Mouse (Mus musculus) lung, adult 18-20 months (tissue): ENCODE data around the gene Abcf1.
"Not testable (repeated sequence)": the region's sequence is repeated elsewhere in the genome, so short reads cannot be mapped to it uniquely, and the experiment has no call there.

Experiments
- DNase-seq, 2 experiments: peaks; one replicate each; pipeline ENCODE4 v3.0.0; 2022; ENCODE audit warnings: mixed read lengths in 2 of 2

Abcf1 gene

DNA sequence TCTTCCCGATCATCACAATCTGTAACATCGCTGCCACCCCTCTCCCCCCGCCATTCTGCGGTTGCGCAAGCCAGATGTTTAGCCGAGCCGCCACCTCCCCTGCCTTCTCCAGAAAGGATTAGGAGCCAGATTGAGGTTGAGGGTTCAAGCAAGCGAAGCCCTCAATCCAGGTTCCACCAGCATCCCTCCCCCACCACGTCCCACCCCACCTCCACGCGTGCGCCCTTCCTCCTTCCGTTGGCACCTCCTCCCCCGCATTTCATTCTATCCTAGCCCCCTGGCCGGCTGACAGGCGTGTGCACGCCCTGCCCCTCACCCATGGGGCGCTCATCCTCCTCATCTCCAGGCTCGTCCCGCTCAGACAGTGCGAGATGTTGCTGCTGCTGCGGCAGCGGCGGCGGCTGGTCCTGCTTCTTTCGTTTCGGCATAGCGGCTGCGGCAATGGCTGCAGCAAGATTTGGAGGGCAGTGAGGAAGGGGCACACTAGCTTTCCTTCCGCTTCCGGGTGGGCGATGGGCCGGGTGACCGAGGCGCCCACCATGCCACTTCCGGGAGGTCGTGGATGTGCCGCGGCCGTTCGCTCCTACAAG, 9.3 kb upstream of the Abcf1 start:
- DNase-seq: peak in 1 of 2 experiments; percentile 41

DNA sequence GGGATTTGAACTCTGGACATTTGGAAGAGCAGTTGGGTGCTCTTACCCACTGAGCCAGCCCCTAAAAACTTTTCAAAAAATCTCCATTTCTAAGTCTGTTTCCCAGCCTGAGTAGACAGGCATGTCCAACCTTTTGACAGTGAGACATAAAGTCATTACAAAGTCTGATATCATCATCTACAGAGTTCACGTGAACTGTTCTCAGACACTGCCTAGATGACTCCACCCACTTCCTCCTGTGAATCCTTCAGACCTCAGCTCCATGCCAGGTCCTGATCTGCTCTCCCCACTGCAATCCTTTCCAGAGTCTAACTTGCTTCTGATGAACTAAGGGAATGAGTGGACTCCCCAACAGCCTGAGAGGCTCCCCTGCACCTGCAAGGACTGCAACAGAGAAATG, 2.6 kb upstream of the Abcf1 start:
- no peak for DNase-seq

DNA sequence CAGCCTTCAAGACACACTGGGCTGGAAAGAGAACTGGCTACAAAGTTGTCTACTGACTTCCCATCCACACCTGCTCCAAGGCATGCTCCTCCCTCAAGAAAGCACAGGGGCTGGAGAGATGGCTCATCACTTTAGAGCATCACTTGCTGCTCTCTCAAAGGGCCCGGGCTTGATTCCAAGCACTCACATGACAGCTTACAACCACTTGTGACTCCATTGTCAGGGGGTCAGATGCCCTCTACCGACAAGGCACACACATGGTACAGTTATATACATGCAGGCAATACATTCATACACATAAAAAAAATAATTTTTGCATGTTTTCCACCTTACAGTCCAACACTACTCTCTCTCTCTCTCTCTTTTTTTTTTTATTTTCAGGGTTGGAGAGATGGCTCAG, 1.9 kb downstream of the Abcf1 start:
- DNase-seq: no peak

DNA sequence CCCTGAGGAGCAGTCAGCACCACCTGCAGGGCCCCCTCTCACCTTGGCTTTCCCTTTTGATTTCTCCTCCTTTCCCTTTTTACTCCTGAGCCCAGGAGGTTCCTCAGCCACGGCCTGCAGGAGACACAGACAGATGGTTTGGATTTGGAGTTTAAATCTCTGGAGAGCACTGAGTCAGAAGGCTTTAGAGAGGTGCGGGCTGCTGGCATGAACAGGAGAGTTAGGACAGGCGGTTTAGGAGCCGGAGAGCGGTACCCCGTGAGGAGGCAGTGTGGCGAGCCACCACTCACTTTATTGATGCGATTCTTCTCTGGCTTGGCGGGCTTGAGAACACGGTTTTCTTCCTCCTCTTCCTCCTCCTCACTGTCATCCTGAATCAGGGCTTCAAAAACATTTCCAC, 6.3 kb downstream of the Abcf1 start:
- no peak for DNase-seq

DNA sequence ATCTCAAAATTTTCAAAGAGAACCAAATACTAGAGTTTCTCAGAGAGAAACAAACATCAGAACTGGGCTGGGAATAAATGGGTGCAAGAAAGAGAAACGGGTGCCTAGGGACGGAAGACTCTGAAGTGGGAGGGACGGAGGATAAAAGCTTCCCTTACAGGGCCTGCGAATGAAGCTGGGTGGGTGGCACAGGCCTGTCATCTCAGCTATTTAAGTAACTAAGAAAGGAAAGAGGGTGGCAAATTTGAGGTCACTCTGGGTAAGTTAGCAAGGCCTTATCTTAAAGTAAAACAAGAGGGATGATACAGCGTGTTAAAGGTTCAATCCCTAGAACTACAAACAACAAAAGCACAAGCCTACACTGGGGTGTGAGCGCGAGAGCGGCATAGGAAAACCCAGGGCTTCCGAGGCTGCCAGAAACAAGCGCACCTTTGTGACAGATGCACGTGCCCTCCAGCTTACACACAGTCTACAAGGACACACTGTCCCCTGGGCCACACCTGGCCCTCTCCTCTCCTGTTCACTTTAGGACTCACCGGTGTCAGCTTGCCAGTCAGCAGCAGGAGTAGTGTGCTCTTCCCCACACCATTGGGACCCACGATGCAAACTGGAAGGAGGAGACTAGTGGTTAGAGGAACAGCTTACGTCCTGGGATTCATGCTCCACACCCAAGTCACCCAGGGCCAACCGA, 10.9 kb downstream of the Abcf1 start:
- DNase-seq: no peak

DNA sequence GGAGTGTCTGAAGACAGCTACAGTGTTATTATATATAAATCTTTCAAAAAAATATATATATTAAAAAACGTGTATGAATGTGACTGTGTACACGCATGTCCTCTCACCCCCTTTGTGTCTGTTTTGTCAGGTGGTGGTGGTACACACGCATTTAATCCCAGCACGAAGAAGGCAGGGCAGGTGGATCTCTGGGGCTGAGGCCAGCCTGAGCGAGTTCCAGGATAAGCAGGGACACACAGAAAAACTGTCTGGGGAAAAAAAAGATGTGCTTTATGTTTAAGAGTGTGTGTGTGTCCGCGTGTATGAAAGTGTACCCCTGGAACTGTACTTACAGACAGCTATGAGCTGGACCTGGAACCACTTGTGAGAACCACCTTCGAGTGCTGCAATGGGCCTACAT, 14.9 kb downstream of the Abcf1 start:
- DNase-seq: no peak

DNA sequence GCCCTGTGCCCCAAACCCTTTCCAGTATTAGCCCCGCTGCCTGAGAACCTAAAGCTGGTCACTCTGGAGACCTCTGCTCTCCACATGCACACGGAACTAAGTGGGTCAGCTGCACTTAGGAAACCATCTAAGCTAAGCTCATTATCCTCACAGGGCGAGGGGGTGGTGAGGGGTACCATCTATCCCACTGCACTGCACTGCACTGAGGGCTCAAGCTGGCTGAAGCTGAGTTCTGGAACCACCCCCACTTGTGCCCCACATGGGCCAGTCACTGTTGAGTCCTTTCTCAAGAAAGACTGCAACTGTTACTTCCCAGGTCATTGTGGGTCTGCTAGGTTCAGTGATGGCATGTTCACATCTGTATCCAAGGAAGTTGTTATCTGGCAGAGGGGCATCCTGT, 17.0 kb downstream of the Abcf1 start:
- DNase-seq: not testable (repeated sequence)

DNA sequence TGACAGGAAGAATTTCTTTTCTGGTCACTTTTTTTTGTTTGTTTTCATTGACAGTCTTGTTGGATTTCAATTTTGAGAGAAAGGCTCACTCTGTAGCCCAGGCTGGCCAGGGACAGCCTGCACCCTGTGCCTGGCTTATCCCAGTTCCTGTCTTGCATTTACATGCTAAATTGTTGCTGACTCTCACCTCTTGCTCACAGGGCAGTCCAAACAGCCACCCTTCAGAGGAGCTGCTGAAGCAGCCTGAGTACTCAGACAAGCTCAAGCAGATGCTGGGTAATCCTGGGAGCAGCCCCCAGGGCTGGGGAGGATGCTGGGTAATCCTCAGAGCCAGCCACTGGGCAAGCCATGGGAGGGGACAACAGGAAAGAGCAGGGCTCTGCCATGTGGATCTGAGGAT, 18.6 kb downstream of the Abcf1 start:
- not testable (repeated sequence) for DNase-seq

DNA sequence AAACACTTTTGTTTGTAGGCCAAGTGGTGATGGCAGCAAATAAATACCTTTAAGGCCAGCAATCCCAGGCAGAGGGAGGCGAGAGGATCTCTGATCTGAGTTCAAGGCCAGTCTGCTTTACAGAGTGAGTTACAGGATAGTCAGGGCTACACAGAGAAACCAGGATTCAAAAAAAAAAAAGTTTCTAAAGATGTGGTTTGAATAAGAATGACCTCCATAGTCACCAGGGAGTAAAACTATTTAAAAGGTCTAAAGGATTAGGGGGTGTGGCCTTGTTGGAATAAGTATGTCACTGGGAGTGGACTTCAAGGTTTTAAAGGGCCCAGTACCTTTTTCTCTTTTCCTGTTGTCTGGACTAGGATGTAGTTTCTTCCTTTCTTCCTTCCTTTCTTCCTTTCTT, 29.6 kb downstream of the Abcf1 start:
- no peak for DNase-seq

DNA sequence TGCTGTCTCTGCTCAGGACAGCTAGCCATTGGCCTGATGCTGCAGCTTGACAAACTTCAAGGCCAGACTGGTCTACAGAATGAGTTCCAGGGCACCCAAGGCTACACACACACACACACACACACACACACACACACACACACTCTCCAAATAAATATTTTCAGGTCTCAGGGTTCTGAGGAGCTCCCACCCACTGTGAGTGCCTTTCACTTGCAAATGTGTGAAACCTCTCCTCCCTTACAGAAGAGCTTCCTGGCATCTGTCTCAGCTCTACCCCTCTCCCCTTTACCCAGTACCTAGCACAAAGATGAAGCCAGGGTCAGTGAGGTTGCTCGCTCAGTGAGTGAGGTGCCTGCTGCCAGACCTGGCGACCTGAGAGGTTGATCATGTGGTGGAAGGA, 30.5 kb downstream of the Abcf1 start:
- no peak for DNase-seq

DNA sequence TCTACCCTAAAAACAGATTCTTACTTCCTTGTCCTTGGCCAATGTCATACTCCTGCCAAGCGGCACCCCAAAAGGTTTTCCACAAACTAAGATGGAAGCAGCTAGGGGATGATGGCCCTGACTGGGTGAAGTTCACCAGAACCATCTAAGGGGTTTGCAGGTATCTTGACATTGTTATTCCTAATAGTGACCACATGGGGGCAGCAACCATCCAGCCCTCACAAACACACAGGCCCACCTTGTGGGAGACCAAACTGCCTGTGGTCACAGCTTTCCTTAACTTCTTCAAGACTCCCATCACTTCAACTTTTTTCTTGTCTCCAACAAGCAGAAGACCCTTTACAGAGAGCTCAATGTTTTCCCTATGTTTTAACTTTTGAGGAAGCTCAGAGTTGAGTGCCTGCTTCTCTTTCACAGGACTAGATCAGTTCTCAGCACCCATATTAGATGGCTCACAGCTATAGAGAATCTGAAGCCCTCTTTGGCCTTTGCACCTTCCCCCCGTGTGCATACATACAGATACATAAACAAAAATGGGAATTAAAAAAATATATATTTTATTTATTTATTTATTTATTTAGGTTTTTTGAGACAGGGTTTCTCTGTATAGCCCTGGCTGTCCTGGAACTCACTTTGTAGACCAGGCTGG, 31.7 kb downstream of the Abcf1 start:
- peak; percentile 46 to 53 for DNase-seq

DNA sequence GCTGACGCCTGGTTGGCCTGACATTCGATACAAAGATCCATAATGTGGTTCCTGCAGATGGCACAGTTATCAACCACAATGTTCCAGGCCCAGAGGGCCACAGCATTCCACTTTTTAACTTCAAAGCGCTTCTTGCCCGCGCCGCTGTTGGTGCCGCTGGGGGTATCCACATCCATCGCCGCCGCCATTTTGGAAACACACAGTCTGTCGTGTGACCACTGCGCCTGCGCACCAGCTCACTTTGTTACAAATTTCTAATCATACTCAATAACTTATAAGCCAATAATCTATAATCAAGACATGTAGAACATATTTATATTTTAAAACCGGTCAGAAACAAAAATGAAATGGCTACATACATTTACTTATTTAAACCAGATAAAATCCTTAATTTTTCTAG, 33.8 kb downstream of the Abcf1 start:
- not testable (repeated sequence) for DNase-seq

DNA sequence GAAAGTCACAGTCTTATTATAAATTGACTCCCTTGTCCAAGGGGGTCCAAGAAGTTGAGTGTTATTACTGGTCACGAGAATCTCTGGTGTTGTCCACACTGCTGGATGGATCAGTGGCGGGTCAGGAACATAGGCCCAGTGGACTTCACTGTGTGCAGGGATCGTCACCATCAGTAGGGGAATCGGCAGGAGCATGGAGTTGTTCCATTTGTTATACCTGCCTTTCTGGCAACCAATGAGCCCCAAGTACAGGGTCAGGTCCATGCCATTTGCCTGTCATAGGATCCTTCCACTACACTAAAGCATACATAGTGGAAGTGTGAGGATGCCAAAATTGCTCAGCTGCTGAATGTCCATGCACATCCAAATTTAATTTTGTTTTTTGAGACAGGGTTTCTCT, 37.0 kb downstream of the Abcf1 start:
- DNase-seq: no peak

DNA sequence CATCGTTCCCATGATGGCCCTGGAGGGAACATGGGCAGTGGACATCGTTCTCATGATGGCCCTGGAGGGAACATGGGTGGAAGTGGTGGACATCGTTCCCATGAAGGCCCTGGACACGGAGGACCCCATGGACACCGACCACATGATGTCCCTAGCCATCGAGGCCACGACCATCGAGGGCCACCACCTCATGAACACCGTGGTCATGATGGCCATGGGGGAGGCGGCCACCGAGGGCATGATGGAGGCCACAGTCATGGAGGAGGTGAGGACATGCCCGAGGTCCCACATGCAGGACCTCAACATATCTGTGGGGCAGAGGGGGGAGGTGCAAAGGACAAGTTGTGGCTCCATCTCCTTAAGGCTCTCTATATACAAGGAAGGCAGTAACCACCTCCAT, 38.9 kb downstream of the Abcf1 start:
- no peak for DNase-seq

DNA sequence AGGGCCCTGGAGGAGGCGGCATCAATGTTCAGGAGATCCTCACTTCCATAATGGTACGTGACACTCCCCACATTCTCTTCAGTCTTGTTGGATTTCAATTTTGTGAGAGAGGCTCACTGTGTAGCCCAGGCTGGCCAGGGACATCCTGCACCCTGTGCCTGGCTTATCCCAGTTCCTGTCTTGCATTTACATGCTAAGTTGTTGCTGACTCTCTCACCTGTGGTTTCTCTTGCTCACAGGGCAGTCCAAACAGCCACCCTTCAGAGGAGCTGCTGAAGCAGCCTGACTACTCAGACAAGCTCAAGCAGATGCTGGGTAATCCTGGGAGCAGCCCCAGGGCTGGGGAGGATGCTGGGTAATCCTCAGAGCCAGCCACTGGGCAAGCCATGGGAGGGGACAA, 40.0 kb downstream of the Abcf1 start:
- DNase-seq: no peak

DNA sequence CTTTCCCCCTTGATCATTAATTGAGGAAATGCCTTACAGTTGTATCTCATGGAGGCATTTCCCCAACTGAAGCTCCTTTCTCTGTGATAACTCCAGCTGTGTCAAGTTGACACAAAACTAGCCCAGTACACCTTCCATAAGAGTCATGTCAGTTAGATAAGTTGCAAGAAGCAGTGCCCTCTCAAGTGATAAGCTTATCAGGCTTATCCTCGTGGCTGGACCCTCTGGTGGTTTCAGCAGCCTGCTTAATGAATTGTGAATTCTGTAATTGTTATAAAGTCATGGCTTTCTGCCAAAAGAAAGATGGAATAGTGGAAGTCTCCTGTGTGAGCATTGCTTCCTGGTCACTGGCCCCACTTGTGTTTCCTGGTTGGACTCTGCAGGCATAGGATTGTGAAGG, 42.1 kb downstream of the Abcf1 start:
- no peak for DNase-seq

DNA sequence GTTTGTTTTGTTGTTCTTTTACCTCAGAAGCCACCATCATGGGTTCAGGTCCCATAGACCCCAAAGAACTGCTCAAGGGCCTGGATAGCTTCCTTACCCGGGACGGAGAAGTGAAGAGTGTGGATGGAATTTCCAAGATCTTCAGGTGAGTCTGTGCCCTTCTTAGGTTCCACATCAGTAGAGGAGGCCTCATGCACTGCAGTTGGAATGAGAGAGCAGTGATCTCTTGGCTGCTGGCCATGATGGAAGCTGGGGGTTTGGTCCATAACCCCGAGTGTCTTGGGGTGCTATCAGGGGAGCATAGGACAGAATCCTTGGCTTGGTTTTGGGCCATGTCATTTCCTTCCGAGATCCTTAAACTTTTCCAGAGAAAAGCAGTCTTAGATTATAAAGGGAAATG, 46.3 kb downstream of the Abcf1 start:
- no peak for DNase-seq

DNA sequence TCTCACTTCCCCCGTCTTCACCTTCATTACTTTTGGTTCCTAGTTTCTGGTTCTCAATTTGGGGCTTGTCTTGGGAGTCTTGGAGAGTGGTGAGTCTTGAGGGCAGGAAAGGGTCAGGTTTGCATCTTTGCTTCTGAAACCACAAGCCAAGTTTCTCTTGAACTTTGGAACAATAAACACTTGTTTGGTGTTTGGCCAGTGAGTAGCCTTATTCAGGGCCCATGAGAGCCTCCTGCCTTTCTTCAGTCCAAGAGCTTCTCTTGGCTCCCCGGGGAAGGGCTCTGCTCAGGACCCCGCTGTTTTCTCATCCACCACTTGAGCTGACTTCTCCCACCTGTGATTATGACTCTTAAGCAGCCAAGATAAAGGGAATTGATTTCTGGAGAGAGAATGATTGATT, 47.0 kb downstream of the Abcf1 start:
- DNase-seq: peak in 1 of 2 experiments; percentile 32

DNA sequence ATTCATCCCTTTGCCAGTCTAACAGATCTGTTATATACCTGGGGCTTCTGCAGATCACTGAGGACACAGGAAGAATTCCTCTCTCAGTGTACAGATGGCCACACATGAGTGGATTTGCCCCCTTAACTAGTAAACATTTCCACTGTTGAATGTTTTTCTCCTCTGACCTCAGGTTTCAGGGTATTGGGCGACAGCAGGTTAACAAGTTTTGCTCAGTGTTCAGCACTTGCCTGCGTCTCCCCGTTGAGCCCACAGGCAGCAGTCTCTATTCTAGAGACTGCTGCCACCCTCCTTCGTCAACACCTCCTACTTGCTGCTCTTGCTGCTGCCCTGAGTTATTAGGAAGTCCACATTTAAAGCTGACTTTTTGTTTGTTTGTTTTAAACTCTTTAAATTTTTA, 47.9 kb downstream of the Abcf1 start:
- no peak for DNase-seq

DNA sequence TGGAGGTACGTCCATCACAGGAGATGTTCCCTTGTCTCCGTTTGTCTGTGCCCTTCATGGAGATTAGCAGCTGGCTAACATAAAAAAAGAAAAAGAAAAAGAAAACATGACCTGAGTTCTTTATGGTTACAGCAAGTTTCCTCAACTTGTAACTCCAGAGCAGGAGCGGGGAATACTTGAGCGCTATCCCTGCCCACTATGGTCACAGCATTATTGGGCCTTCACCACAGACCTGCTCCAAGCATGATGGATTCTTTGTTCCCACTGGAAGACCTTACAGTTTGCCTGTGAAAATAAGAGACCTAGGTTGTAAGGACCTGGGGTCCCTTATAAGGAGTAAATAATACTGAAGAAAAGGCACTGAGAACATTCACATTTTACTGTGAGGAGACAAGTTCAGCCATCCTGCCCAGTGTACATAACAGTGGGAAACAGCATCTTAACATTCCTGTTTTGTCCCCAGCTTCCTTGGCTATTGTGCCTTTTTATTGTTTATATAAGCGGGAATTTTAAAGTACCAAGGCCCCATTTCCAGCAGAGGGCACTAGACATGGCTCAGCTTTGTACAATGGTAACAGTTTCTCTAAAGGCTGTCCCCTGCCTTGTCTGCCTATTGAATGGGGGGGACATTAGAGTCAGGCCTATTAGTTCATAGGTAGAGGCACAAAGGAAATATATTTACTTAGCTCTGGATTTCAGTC, 48.5 kb downstream of the Abcf1 start:
- DNase-seq: peak in 1 of 2 experiments; percentile 59

DNA sequence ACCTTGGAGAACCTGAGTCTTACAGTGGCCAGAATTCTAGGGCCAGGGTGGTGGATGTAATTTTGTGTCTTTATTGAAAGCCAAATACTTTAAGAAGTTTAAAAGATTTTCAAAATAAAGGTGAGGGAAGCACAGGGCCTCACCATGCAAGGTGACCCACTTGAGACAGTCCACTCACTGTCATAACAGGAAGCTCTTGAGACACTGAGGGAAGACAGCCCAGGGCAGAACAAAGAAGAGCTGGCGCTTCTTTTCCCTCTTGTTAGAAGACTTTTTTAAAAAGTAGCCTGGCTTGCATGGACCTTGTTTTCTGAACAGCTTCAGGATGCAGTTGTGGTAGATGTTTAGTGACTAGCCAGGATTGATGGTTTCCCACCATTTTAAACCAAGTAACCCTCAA, 49.2 kb downstream of the Abcf1 start:
- no peak for DNase-seq

DNA sequence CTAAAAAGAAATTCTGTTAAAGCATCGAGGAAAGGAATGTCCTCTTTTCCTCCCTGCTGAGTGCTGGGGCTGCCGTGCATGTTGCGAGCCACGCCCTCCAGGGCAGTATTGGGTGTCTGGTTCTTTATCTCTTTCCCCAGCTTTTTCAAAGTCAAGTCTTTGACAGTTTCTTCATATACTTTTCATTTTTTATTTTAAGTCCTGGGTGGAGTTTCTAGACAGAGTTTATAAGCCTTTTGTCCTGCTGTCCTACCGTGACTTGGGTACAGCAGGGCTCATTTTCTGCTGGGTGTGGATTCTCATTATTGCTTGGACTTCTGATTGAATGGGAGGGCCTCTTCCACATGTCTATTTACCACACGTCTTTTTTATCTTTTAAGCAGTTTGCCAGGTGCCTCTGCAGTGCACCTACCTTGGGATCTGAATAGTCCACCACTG, 49.7 kb downstream of the Abcf1 start:
- DNase-seq: no peak

DNA sequence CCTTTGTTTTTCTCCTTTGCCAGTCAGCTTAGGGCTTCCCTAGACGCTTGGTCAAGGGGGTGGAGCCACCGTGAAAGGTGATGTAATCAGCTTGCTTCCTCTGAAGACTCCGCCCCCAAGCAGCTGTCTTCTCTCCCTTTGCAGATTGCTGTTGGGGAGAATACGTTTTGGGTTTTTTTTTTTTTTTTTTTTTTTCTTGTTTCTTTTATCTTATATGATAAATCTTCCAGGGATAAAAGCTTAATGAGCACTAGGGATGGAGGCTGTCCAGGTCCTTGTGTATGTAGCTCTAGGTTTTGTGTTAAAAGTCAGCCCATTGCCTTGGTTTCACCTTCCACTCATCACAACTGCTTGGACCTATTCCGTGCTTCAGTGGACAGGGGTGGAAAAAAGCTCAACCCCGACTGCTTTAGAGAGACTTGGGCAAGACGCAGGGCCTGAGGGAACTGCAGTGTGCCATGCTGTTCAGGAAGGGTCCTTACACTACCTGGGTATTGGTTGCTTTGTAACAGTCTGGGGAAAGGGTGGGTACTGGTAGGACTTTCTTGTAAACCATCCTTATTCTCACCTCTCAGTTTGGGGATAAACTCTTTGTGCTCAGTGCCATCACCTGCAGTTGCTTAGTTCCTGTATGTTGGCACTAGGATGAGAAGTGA, 50.4 kb downstream of the Abcf1 start:
- DNase-seq: peak; percentile 97 to 98
